Mouse (Mus musculus) thymus, adult 2 months (tissue): ENCODE measurements around the gene Lrrc71. TPM values are rescaled to one million over a fixed set of nuclear protein-coding genes. Genes with fewer than 3 reads are reported as not detected.
A peak's percentile ranks its signal among the peaks of the same experiment; 100 is the strongest.

Experiments used
- DNase-seq: peaks from one replicate; pipeline ENCODE4 v3.0.0; 2021
- H3K27ac ChIP-seq: fragments of 200-500 bp; 2 replicates; pipeline ENCODE4 v1.5.1; 2012; ENCODE audit warnings: low read length, control low read depth; ENCODE audit not compliant: control insufficient read depth, insufficient read depth
- H3K27me3 ChIP-seq: fragments of 200-500 bp; 2 replicates; pipeline ENCODE4 v1.6.1; 2012; ENCODE audit warnings: mild to moderate bottlenecking, low read length, moderate library complexity, mixed read lengths; ENCODE audit not compliant: control insufficient read depth, insufficient read depth
- H3K36me3 ChIP-seq: fragments of 200-500 bp; 2 replicates; pipeline ENCODE4 v1.6.1; 2012; ENCODE audit warnings: mild to moderate bottlenecking, low read length, moderate library complexity; ENCODE audit not compliant: control insufficient read depth, insufficient read depth
- H3K4me1 ChIP-seq: fragments of 200-500 bp; replicated peaks from 2 replicates; pipeline ENCODE4 v1.6.1; 2012; ENCODE audit warnings: low read length; ENCODE audit not compliant: control insufficient read depth, insufficient read depth
- H3K4me3 ChIP-seq: fragments of 200-500 bp; 2 replicates; pipeline ENCODE4 v1.5.1; 2012; ENCODE audit warnings: mild to moderate bottlenecking, low read length, control low read depth, moderate library complexity; ENCODE audit not compliant: control insufficient read depth, insufficient read depth
- CTCF ChIP-seq: fragments of 200-500 bp; IDR thresholded peaks from 2 replicates; pipeline ENCODE4 v1.5.1; 2012; ENCODE audit warnings: mild to moderate bottlenecking, control low read depth, low read length, moderate library complexity, borderline replicate concordance; ENCODE audit not compliant: control insufficient read depth, poor library complexity, insufficient read depth; ENCODE audit errors: extremely low read depth
- POLR2A ChIP-seq: fragments of 200-500 bp; IDR thresholded peaks from 2 replicates; pipeline ENCODE4 v1.6.1; 2012; ENCODE audit warnings: mild to moderate bottlenecking, low read length, control low read depth, moderate library complexity; ENCODE audit not compliant: control insufficient read depth, poor library complexity, insufficient read depth; ENCODE audit errors: extremely low read depth
- WGBS: fragments of 180-500 bp; shearing (Covaris S2); methylation state at CpG from one replicate; pipeline ENCODE4 v1.1.7; 2018; 5-methylcytosine and 5-hydroxymethylcytosine counted together
- polyA plus RNA-seq: library from polyadenylated mRNA; depleted of rRNA; stranded (reverse); fragments of >200 nt; gene quantifications from 2 replicates; pipeline ENCODE4 v1.2.3, GENCODE M21; 2012

Lrrc71 gene
- polyA plus RNA-seq, 1 experiment = 0.39 TPM

GRCm38 (mm10) chr3:87770280-87770679 lies 21.9 kb upstream of the Lrrc71 start:
- Histone ChIP-seq H3K27me3 (no peaks in the 10 kb centered on the region; the same call in 1 of the 2 replicates), H3K4me1 (peaks cover 11% of the 10 kb centered on the region), H3K27ac (no peak overlapping the region), H3K4me3 (no peak overlapping the region), H3K36me3 (no peaks in the 10 kb centered on the region)
- TF ChIP-seq POLR2A (no peak), CTCF (no peak)
- peak; percentile 47 for DNase-seq
- WGBS = 0% methylated on average over 4 of the region's 4 CpGs

- 83% methylated on average over 8 of the region's 8 CpGs for WGBS
- Histone ChIP-seq H3K4me1 (peaks cover 18% of the 10 kb centered on the region), H3K27me3 (no peaks in the 10 kb centered on the region; the same call in 1 of the 2 replicates), H3K27ac (no peak overlapping the region), H3K4me3 (no peak overlapping the region), H3K36me3 (no peaks in the 10 kb centered on the region)
- no peak for DNase-seq
- TF ChIP-seq POLR2A (no peak), CTCF (no peak)
These were observed 21.1 kb upstream of the Lrrc71 start for GRCm38 (mm10) chr3:87769506-87769905.

- WGBS = under 1% methylated on average over 36 of the region's 37 CpGs
- H3K4me1 ChIP-seq = peaks cover 24% of the 10 kb centered on the region
- no peaks in the 10 kb centered on the region; the same call in 1 of the 2 replicates for H3K27me3 ChIP-seq
- no peaks in the 10 kb centered on the region for H3K36me3 ChIP-seq
- H3K27ac ChIP-seq = no peak overlapping the region
- DNase-seq = peak; percentile 82
- H3K4me3 ChIP-seq = peak overlapping the region; percentile 34
- TF ChIP-seq POLR2A (no peak), CTCF (peak; percentile 100)
These were observed 20.4 kb upstream of the Lrrc71 start for GRCm38 (mm10) chr3:87768844-87769243.

- H3K27ac ChIP-seq = no peak overlapping the region
- H3K36me3 ChIP-seq = no peaks in the 10 kb centered on the region
- TF ChIP-seq POLR2A = no peak
- no peak for TF ChIP-seq CTCF
- 41% methylated on average over 6 of the region's 6 CpGs for WGBS
- H3K27me3 ChIP-seq = no peaks in the 10 kb centered on the region; the same call in 1 of the 2 replicates
- DNase-seq = no peak
- H3K4me3 ChIP-seq = peak overlapping the region; percentile 34
- H3K4me1 ChIP-seq = peaks cover 25% of the 10 kb centered on the region
These were observed 20.0 kb upstream of the Lrrc71 start for GRCm38 (mm10) chr3:87768431-87768830.

- Histone ChIP-seq H3K36me3 (no peaks in the 10 kb centered on the region), H3K4me1 (peaks cover 25% of the 10 kb centered on the region), H3K27ac (no peak overlapping the region), H3K27me3 (no peaks in the 10 kb centered on the region; the same call in 1 of the 2 replicates), H3K4me3 (no peak overlapping the region)
- 79% methylated on average over 8 of the region's 8 CpGs for whole genome bisulfite sequencing
- no peak for DNase-seq
- no peak for TF ChIP-seq POLR2A
- no peak for TF ChIP-seq CTCF
These were observed 19.3 kb upstream of the Lrrc71 start for GRCm38 (mm10) chr3:87767764-87768163.

GRCm38 (mm10) chr3:87766284-87766667 lies 17.9 kb upstream of the Lrrc71 start:
- H3K36me3 ChIP-seq = no peaks in the 10 kb centered on the region
- no peak for TF ChIP-seq CTCF
- no peak for TF ChIP-seq POLR2A
- 80% methylated on average over 3 of the region's 3 CpGs for WGBS
- H3K27me3 ChIP-seq = no peaks in the 10 kb centered on the region; the same call in 1 of the 2 replicates
- DNase-seq = no peak
- H3K27ac ChIP-seq = no peak overlapping the region
- peaks cover 25% of the 10 kb centered on the region for H3K4me1 ChIP-seq
- no peak overlapping the region for H3K4me3 ChIP-seq

- Histone ChIP-seq H3K27me3 (no peaks in the 10 kb centered on the region; the same call in 1 of the 2 replicates), H3K4me1 (peaks cover 25% of the 10 kb centered on the region), H3K36me3 (no peaks in the 10 kb centered on the region), H3K4me3 (no peak overlapping the region), H3K27ac (no peak overlapping the region)
- no peak for TF ChIP-seq CTCF
- TF ChIP-seq POLR2A = no peak
- WGBS = 86% methylated on average over 5 of the region's 5 CpGs
- no peak for DNase-seq
These were observed 17.3 kb upstream of the Lrrc71 start for GRCm38 (mm10) chr3:87765631-87766283.
